Mouse (Mus musculus) heart, embryonic 11.5 days (tissue): Measurements from ENCODE around the gene Arl16. TPM values are rescaled to one million over a fixed set of nuclear protein-coding genes. Genes with fewer than 3 reads are reported as not detected.

ENCODE experiments used
- ATAC-seq: fragments of 200-750 bp; cut with Nextera tagmentation; replicated peaks from 2 replicates; pipeline ENCODE4 v1.8.0; 2017; ENCODE audit warnings: moderate library complexity; ENCODE audit not compliant: insufficient number of reproducible peaks, low FRiP score, low TSS enrichment
- H3K27ac ChIP-seq: fragments of 300-500 bp; sonication (generic); 2 replicates; pipeline ENCODE4 v1.5.1; 2014; ENCODE audit warnings: mild to moderate bottlenecking, low read depth, low read length
- H3K27me3 ChIP-seq: fragments of 300-500 bp; sonication (generic); 2 replicates; pipeline ENCODE4 v1.6.1; 2014; ENCODE audit warnings: mild to moderate bottlenecking, low read length, mixed read lengths; ENCODE audit not compliant: control insufficient read depth, insufficient read depth
- H3K36me3 ChIP-seq: fragments of 300-500 bp; sonication (generic); 2 replicates; pipeline ENCODE4 v1.6.1; 2014; ENCODE audit warnings: mild to moderate bottlenecking, low read length, moderate library complexity, mixed read lengths; ENCODE audit not compliant: control insufficient read depth, insufficient read depth
- H3K4me1 ChIP-seq: fragments of 300-500 bp; sonication (generic); 2 replicates; pipeline ENCODE4 v1.6.1; 2014; ENCODE audit warnings: low read length; ENCODE audit not compliant: control insufficient read depth, insufficient read depth
- H3K4me2 ChIP-seq: fragments of 300-500 bp; sonication (generic); 2 replicates; pipeline ENCODE4 v1.6.1; 2014; ENCODE audit warnings: mild to moderate bottlenecking, moderate library complexity
- H3K4me3 ChIP-seq: fragments of 300-500 bp; sonication (generic); 2 replicates; pipeline ENCODE4 v1.5.1; 2014; ENCODE audit warnings: low read depth, low read length
- H3K9ac ChIP-seq: fragments of 300-500 bp; sonication (generic); 2 replicates; pipeline ENCODE4 v1.6.1; 2014; ENCODE audit warnings: mild to moderate bottlenecking, low read depth, low read length, moderate library complexity
- H3K9me3 ChIP-seq: fragments of 300-500 bp; sonication (generic); replicated peaks from 2 replicates; pipeline ENCODE4 v1.6.1; 2016; ENCODE audit warnings: low read length; ENCODE audit not compliant: control insufficient read depth
- WGBS: fragments of 180-500 bp; shearing (Covaris S2); extraction: QIAGEN DNeasy Blood & Tissue Kit; methylation state at CpG from one replicate; pipeline ENCODE4 v1.1.7; 2014; ENCODE audit not compliant: insufficient replicate concordance; 5-methylcytosine and 5-hydroxymethylcytosine counted together
- polyA plus RNA-seq: library from polyadenylated mRNA; unstranded; fragments of >200 nt; fragmentation: Nextera tagmentation; extraction: Ambion mirVana; gene quantifications from 2 replicates; pipeline ENCODE4 v1.2.1, GENCODE M21; 2014

The Arl16 gene
- polyA plus RNA-seq, 1 experiment from 2014 or later = 43.6 TPM

DNA sequence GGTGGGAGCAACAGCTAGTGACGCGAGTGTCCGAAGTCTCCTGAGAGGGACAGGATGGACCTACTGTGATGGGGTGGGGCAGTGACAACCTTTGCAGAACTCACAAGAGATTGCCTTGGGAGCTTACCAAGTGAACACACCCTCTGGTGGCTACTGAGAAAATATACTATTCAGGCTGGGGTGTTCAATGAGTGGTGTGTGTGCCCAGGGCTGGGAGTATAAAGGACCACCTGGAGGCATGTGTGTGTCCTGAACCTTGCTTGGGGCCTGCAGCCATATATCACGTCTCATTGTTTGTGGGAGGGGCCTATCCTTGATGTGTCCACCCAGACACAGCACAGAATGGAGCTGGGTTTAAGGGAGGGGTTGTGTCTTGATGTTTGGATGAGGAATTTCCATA is 21.1 kb upstream of the Arl16 start:
- H3K27ac ChIP-seq = no peak overlapping the region
- H3K4me2 ChIP-seq = no peak overlapping the region
- peaks cover 25% of the 10 kb centered on the region for H3K36me3 ChIP-seq
- H3K9me3 ChIP-seq = no peaks in the 10 kb centered on the region
- H3K9ac ChIP-seq = no peak overlapping the region
- H3K4me1 ChIP-seq = peaks cover 33% of the 10 kb centered on the region
- 76% methylated on average over 4 of the region's 4 CpGs for WGBS
- H3K27me3 ChIP-seq = no peaks in the 10 kb centered on the region
- no peak for ATAC-seq
- H3K4me3 ChIP-seq = no peak overlapping the region

- peak overlapping the region; percentile 96 for H3K9ac ChIP-seq
- H3K9me3 ChIP-seq = no peaks in the 10 kb centered on the region
- no peaks in the 10 kb centered on the region for H3K27me3 ChIP-seq
- no peak for ATAC-seq
- H3K4me3 ChIP-seq = peak overlapping the region; percentile 80
- H3K27ac ChIP-seq = peak overlapping the region; percentile 61
- WGBS = 8% methylated on average over 10 of the region's 10 CpGs
- H3K4me2 ChIP-seq = peak overlapping the region; percentile 74
- peaks cover 18% of the 10 kb centered on the region for H3K4me1 ChIP-seq
- peaks cover 44% of the 10 kb centered on the region for H3K36me3 ChIP-seq
Measured at GRCm38 (mm10) chr11:120485251-120485650, 17.8 kb upstream of the Arl16 start.

- under 1% methylated on average over 60 of the region's 60 CpGs for WGBS
- H3K36me3 ChIP-seq = peaks cover 43% of the 10 kb centered on the region
Measured at GRCm38 (mm10) chr11:120484265-120484981, 17.0 kb upstream of the Arl16 start, which contains the start of gene Mrpl12. Mrpl12 (plus strand) TSS chr11:120484613.

GRCm38 (mm10) chr11:120483448-120483934 is 16.1 kb upstream of the Arl16 start:
- Histone ChIP-seq H3K9me3 (no peaks in the 10 kb centered on the region), H3K27me3 (no peaks in the 10 kb centered on the region), H3K9ac (peak overlapping the region; percentile 96), H3K36me3 (peaks cover 48% of the 10 kb centered on the region), H3K4me3 (peak overlapping the region; percentile 80), H3K4me1 (peaks cover 14% of the 10 kb centered on the region), H3K27ac (no peak overlapping the region), H3K4me2 (peak overlapping the region; percentile 74)
- no peak for ATAC-seq
- 83% methylated on average over 7 of the region's 7 CpGs for WGBS

More at GRCm38 (mm10) chr11:120484265-120484981, 17.0 kb upstream of the Arl16 start, which contains the start of gene Mrpl12:
- Histone ChIP-seq H3K4me2 (peak within 1 kb of the TSS; percentile 74), H3K9ac (peak within 1 kb of the TSS; percentile 96), H3K9me3 (no peaks in the 10 kb centered on the region), H3K4me3 (peak within 1 kb of the TSS; percentile 80), H3K27me3 (no peaks in the 10 kb centered on the region), H3K27ac (peak within 1 kb of the TSS; percentile 61), H3K4me1 (peaks cover 15% of the 10 kb centered on the region)
- peak; percentile 86 for ATAC-seq

DNA sequence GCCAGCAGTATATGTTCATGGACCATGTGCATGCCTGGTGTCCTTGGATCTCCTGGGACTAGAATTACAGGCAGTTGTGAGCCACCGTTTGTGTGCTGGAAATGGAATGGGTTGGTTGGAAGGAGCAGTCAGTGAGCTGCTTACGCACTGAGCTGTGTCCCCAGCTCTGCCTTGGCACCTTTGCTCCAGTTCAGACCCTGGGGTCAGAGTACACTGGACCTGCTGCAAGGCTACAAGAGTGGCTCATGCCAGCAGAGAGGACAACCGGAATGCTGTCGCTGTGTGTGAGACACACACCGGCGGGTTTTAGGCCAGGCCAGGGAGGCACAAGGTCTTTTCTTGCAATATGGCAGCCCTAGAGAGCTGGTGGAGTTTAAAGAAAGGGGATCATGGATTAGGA is 4.6 kb upstream of the Arl16 start:
- WGBS = 98% methylated on average over 6 of the region's 6 CpGs
- no peak overlapping the region for H3K9ac ChIP-seq
- peaks cover 8% of the 10 kb centered on the region for H3K4me1 ChIP-seq
- no peak overlapping the region for H3K4me2 ChIP-seq
- H3K27ac ChIP-seq = no peak overlapping the region
- H3K27me3 ChIP-seq = no peaks in the 10 kb centered on the region
- H3K9me3 ChIP-seq = no peaks in the 10 kb centered on the region
- H3K4me3 ChIP-seq = no peak overlapping the region
- ATAC-seq = no peak
- H3K36me3 ChIP-seq = peaks cover 44% of the 10 kb centered on the region

DNA sequence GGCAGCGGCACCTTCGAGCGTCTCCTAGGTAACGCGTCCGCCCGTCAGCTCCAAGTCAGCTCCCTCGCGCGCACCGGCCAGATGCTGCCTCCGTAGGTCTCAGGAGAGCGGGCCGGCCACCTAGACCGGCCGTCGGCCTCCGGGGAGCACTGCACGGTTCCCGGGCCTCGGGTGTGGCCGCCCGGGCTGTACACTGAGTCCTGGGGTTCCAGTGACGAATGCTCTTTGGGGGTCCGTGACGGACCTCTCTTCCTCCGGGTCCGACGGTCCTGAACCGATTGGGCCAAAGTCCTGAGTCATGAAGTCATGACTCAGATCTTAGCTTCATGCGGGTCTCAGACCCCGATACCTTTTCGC is 307 bp upstream of the Arl16 start:
- Histone ChIP-seq H3K9ac (peak overlapping the region; percentile 80), H3K36me3 (peaks cover 26% of the 10 kb centered on the region), H3K27me3 (no peaks in the 10 kb centered on the region), H3K4me1 (peaks cover 21% of the 10 kb centered on the region), H3K9me3 (no peaks in the 10 kb centered on the region), H3K27ac (no peak overlapping the region), H3K4me2 (peak overlapping the region; percentile 84), H3K4me3 (peak overlapping the region; percentile 92)
- ATAC-seq = peak; percentile 58
- WGBS = 2% methylated on average over 31 of the region's 33 CpGs

DNA sequence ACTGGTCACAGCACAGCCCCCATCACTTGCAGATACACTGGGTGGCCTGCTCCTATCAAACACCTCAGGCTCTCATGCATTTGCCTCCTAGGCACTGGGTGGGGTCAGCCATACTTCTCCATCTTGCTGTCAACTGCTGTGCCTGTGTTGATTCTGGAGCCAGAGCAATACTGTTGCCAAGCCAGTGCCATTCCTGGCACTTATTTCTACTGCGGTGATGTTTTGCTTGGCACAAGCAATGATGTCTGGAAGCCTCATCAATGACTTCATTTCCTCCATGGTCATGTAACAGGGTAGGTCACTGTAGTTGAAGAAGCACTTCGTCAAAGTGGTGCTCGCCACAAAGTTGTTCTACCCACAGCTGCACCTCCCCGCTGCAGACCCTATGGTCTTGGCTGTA is 1.9 kb downstream of the Arl16 start:
- peak overlapping the region; percentile 98; the same call in 1 of the 2 replicates for H3K4me2 ChIP-seq
- H3K9me3 ChIP-seq = no peaks in the 10 kb centered on the region
- peaks cover 21% of the 10 kb centered on the region for H3K4me1 ChIP-seq
- H3K4me3 ChIP-seq = no peak overlapping the region
- no peak for ATAC-seq
- H3K9ac ChIP-seq = no peak overlapping the region
- H3K27me3 ChIP-seq = no peaks in the 10 kb centered on the region
- H3K36me3 ChIP-seq = peaks cover 24% of the 10 kb centered on the region
- no peak overlapping the region for H3K27ac ChIP-seq
- WGBS = 74% methylated on average over 4 of the region's 4 CpGs

- 89% methylated on average over 5 of the region's 5 CpGs for WGBS
- no peak overlapping the region for H3K9ac ChIP-seq
- H3K4me2 ChIP-seq = no peak overlapping the region
- no peak overlapping the region for H3K27ac ChIP-seq
- no peaks in the 10 kb centered on the region for H3K9me3 ChIP-seq
- H3K4me1 ChIP-seq = peaks cover 21% of the 10 kb centered on the region
- no peaks in the 10 kb centered on the region for H3K27me3 ChIP-seq
- no peak for ATAC-seq
- peaks cover 15% of the 10 kb centered on the region for H3K36me3 ChIP-seq
- no peak overlapping the region for H3K4me3 ChIP-seq
Measured at GRCm38 (mm10) chr11:120464365-120464764, 3.0 kb downstream of the Arl16 start.

GRCm38 (mm10) chr11:120463536-120463935 is 3.9 kb downstream of the Arl16 start:
- H3K27me3 ChIP-seq = no peaks in the 10 kb centered on the region

More at GRCm38 (mm10) chr11:120463536-120463935, 3.9 kb downstream of the Arl16 start:
- no peak overlapping the region for H3K4me3 ChIP-seq
- 84% methylated on average over 2 of the region's 2 CpGs for WGBS
- no peaks in the 10 kb centered on the region for H3K9me3 ChIP-seq
- peaks cover 15% of the 10 kb centered on the region for H3K36me3 ChIP-seq
- peaks cover 24% of the 10 kb centered on the region for H3K4me1 ChIP-seq
- H3K4me2 ChIP-seq = no peak overlapping the region
- no peak overlapping the region for H3K27ac ChIP-seq
- H3K9ac ChIP-seq = no peak overlapping the region
- no peak for ATAC-seq
